Mouse (Mus musculus): ENCODE measurements around the gene Extl2.

- no peak for TF ChIP-seq CTCF (conservative IDR thresholded peaks at IDR 0.05; ENCODE audit: insufficient read depth, insufficient read length, low read depth, low read length)
- TF ChIP-seq POLR2A (IDR thresholded peaks at IDR 0.05; ENCODE audit: low read depth, low read length) = no peak
Observed at GRCm38 (mm10) chr3:116046000-116046399, 38.7 kb downstream of the Extl2 start.

All from kidney, adult 2 months (tissue).